Mouse (Mus musculus) left cerebral cortex, adult 9 months (tissue): Measurements from ENCODE around the gene Gnpat.
A peak's percentile ranks its signal among the peaks of the same experiment; 100 is the strongest.

Source experiments
- DNase-seq, 2 experiments: peaks; one replicate each; pipeline ENCODE4 v3.0.0; 2022; ENCODE audit warnings: low spot score in 2 of 2

Gene Gnpat

GRCm38 (mm10) chr8:124862321-124863162 lies at the start of gene Gnpat, which contains the start of gene 2810004N23Rik:
Gene Gnpat (plus strand): TSS chr8:124863033.
Gene 2810004N23Rik (minus strand): TSS chr8:124863120.
- DNase-seq, result peak; percentile 61 to 91

GRCm38 (mm10) chr8:124813326-124813725 lies 49.5 kb upstream of the Gnpat start:
- DNase-seq, result no peak

- no peak for DNase-seq
Observed at GRCm38 (mm10) chr8:124815870-124816269, 47.0 kb upstream of the Gnpat start.

- DNase-seq, result no peak
Observed at GRCm38 (mm10) chr8:124816866-124817265, 46.0 kb upstream of the Gnpat start.

GRCm38 (mm10) chr8:124817361-124817760 lies 45.5 kb upstream of the Gnpat start:
- DNase-seq, result no peak

- no peak for DNase-seq
Observed at GRCm38 (mm10) chr8:124819612-124820115, 43.2 kb upstream of the Gnpat start.

- DNase-seq, result no peak
Observed at GRCm38 (mm10) chr8:124820125-124820524, 42.7 kb upstream of the Gnpat start.

- no peak for DNase-seq
Observed at GRCm38 (mm10) chr8:124823497-124823896, 39.3 kb upstream of the Gnpat start.

GRCm38 (mm10) chr8:124826658-124827057 lies 36.2 kb upstream of the Gnpat start:
- DNase-seq, result peak in 1 of 2 experiments; percentile 19

- DNase-seq, result peak in 1 of 2 experiments; percentile 45
Observed at GRCm38 (mm10) chr8:124827387-124827786, 35.4 kb upstream of the Gnpat start.

GRCm38 (mm10) chr8:124828561-124829240 lies 34.1 kb upstream of the Gnpat start:
- peak in 1 of 2 experiments; percentile 40 for DNase-seq

- no peak for DNase-seq
Observed at GRCm38 (mm10) chr8:124830050-124830449, 32.8 kb upstream of the Gnpat start.

- DNase-seq, result no peak
Observed at GRCm38 (mm10) chr8:124831531-124831930, 31.3 kb upstream of the Gnpat start.

GRCm38 (mm10) chr8:124831941-124832340 lies 30.9 kb upstream of the Gnpat start:
- DNase-seq, result no peak

GRCm38 (mm10) chr8:124833430-124834205 lies 29.2 kb upstream of the Gnpat start:
- DNase-seq, result no peak

- DNase-seq, result no peak
Observed at GRCm38 (mm10) chr8:124835848-124836247, 27.0 kb upstream of the Gnpat start.

GRCm38 (mm10) chr8:124836273-124836672 lies 26.6 kb upstream of the Gnpat start:
- DNase-seq, result no peak

- no peak for DNase-seq
Observed at GRCm38 (mm10) chr8:124836907-124837306, 25.9 kb upstream of the Gnpat start.

GRCm38 (mm10) chr8:124837956-124838355 lies 24.9 kb upstream of the Gnpat start:
- no peak for DNase-seq

- DNase-seq, result no peak
Observed at GRCm38 (mm10) chr8:124839371-124839770, 23.5 kb upstream of the Gnpat start.

- no peak for DNase-seq
Observed at GRCm38 (mm10) chr8:124840900-124841299, 21.9 kb upstream of the Gnpat start.

GRCm38 (mm10) chr8:124841775-124842174 lies 21.1 kb upstream of the Gnpat start:
- DNase-seq, result no peak
